Mouse (Mus musculus) lung, postnatal 0 days (tissue): ENCODE results near the gene Akap2.

Experiments used
- CTCF ChIP-seq: IDR thresholded peaks from 2 replicates; pipeline ENCODE4 v1.5.1; 2016; ENCODE audit warnings: antibody characterized with exemption, mild to moderate bottlenecking
- EP300 ChIP-seq: IDR thresholded peaks from 2 replicates; pipeline ENCODE4 v1.6.1; 2016; ENCODE audit warnings: antibody characterized with exemption, mild to moderate bottlenecking, control low read depth

GRCm38 (mm10) chr4:57750651-57751050, 33.2 kb downstream of the Akap2 start:
- TF ChIP-seq CTCF, result no peak
- no peak for TF ChIP-seq EP300
